Mouse (Mus musculus) B cell, adult 2 months (primary cell): ENCODE results near the gene Olfr381.
"Not testable (repeated sequence)": the region's sequence is repeated elsewhere in the genome, so short reads cannot be mapped to it uniquely, and the experiment has no call there.

Source experiments
- DNase-seq, 2 experiments: peaks; one replicate each; pipeline ENCODE4 v3.0.0; 2022

Olfr381 gene

DNA sequence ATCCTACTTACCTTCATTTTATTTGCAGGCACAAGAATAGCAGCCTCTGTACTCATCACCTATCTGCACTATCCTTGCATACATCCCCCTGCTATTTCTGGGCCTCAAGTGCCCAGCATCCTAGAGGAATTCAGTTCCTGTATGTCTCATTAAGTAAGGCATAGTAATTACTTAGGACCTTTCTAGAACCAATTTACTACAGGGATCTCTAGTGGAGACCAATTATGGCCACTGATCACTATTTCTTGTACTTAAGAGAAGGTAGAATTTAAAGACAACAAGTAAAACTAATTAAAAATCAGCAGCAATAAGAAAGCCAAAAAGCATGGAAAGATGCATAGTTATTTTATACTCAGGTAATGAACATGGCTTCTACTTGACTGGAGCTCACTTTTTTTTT is at the start of gene Olfr381:
Olfr381 (minus strand) TSS at position 101 of the 400 bp plus-strand sequence.
- DNase-seq, result no peak

DNA sequence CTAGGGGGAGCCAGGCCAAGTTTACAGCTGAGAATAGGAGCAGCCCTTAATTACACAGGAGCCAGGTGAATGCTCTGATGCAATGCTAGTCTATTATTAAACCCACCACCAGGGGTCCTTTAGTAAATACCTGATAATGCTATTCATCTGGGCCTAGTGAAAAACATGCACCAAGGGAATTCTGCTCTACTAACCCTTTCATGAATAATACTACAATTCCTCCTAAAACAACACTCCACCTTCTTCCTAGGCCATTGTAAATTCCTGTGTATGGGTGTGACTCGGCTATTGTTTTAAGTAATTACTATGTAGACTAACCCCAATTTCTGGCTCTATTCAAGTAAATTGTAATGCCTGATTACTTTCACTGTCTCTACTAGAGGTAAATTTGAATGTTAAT is 37.6 kb upstream of the Olfr381 start:
- not testable (repeated sequence) for DNase-seq

DNA sequence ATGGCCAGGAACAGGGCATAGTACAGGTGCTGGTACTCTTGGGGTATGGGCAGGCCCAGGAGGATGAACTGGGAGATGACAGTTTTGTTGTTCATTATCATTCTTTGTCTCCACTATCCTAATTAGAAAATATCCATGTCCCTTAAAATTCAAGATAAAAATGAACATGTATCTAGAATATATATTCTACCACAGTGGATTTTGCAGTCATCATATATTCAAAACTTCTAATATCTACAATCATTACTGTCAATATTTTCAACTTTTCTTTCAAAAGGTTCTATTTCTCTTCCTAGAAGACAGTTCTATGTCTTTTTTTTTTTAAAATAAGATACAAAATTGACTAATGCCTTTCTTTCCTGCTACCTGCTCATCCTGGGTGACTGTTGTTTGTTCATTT is 25.7 kb upstream of the Olfr381 start, which contains the start of gene Olfr382:
Olfr382 (minus strand) TSS at position 101 of the 400 bp plus-strand sequence.
- DNase-seq, result no peak

DNA sequence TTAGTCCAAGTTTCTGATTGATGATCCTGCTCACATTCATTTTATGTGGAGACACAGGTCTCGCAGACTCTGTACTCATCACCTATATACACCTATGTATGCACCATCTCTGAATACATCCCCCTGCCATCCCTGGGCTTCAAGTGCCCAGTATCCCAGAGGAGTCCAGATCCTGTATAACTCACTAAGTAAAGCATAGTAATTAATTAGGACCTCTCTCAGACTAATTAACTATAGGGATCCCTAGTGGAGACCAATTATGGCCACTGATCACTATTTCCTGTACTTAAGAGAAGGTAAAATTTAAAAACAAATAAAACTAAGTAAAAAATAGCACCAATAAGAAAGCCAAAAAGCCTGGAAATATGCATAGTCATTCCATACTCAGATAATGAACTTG is 34.0 kb downstream of the Olfr381 start, which contains the start of gene Olfr380:
Olfr380 (minus strand) TSS at position 101 of the 400 bp plus-strand sequence.
- no peak for DNase-seq
